Mouse (Mus musculus): Measurements from ENCODE around the gene Adck2. TPM values are rescaled to one million over a fixed set of nuclear protein-coding genes. Genes with fewer than 3 reads are reported as not detected.

The Adck2 gene
- 20.7 and 31.5 TPM in 2 replicates for total RNA-seq (2021)
- long read RNA-seq, transcript Adck2-204 (8 exons, 3,542 nt) = major isoform, 11 of 13 reads
- long read RNA-seq, partial matches to known transcripts = 0 of 13 reads
- long read RNA-seq, other reads (novel, unspliced or antisense) = 2 of 13 reads

- peak; percentile 85 for DNase-seq
Measured at GRCm38 (mm10) chr6:39573791-39574554, at the start of gene Adck2. Gene Adck2, plus strand, starts transcription at chr6:39573873.

- DNase-seq = no peak
Measured at GRCm38 (mm10) chr6:39526797-39527196, 46.9 kb upstream of the Adck2 start.

GRCm38 (mm10) chr6:39527337-39527784, 46.3 kb upstream of the Adck2 start:
- DNase-seq = no peak

GRCm38 (mm10) chr6:39527811-39528210, 45.9 kb upstream of the Adck2 start:
- no peak for DNase-seq

GRCm38 (mm10) chr6:39528671-39529535, 44.8 kb upstream of the Adck2 start:
- DNase-seq = peak; percentile 23

- no peak for DNase-seq
Measured at GRCm38 (mm10) chr6:39534944-39535343, 38.7 kb upstream of the Adck2 start.

- DNase-seq = no peak
Measured at GRCm38 (mm10) chr6:39536621-39537020, 37.1 kb upstream of the Adck2 start.

- DNase-seq = no peak
Measured at GRCm38 (mm10) chr6:39537276-39537675, 36.4 kb upstream of the Adck2 start.

GRCm38 (mm10) chr6:39538227-39538626, 35.4 kb upstream of the Adck2 start:
- no peak for DNase-seq

GRCm38 (mm10) chr6:39539679-39540155, 34.0 kb upstream of the Adck2 start:
- peak; percentile 27 for DNase-seq

GRCm38 (mm10) chr6:39540563-39540962, 33.1 kb upstream of the Adck2 start:
- DNase-seq = no peak

- DNase-seq = peak; percentile 63
Measured at GRCm38 (mm10) chr6:39542631-39543597, 30.8 kb upstream of the Adck2 start.

GRCm38 (mm10) chr6:39543769-39544420, 29.8 kb upstream of the Adck2 start:
- DNase-seq = no peak

- DNase-seq = no peak
Measured at GRCm38 (mm10) chr6:39545474-39545873, 28.2 kb upstream of the Adck2 start.

GRCm38 (mm10) chr6:39548030-39548429, 25.6 kb upstream of the Adck2 start:
- no peak for DNase-seq

- DNase-seq = peak; percentile 46
Measured at GRCm38 (mm10) chr6:39551981-39552636, 21.6 kb upstream of the Adck2 start.

GRCm38 (mm10) chr6:39554888-39555647, 18.6 kb upstream of the Adck2 start:
- DNase-seq = no peak

GRCm38 (mm10) chr6:39555648-39555945, 18.1 kb upstream of the Adck2 start:
- DNase-seq = no peak

- DNase-seq = peak; percentile 53
Measured at GRCm38 (mm10) chr6:39556900-39557659, 16.6 kb upstream of the Adck2 start.
